Mouse (Mus musculus): Measurements from ENCODE around the gene Coa3. TPM values are rescaled to one million over a fixed set of nuclear protein-coding genes. Genes with fewer than 3 reads are reported as not detected.
A peak's percentile ranks its signal among the peaks of the same experiment; 100 is the strongest.

Coa3 gene
- polyA plus RNA-seq, 1 experiment from 2014 or later: 185 TPM

- peaks cover 25% of the 10 kb centered on the region for H3K36me3 ChIP-seq
- H3K27me3 ChIP-seq: no peaks in the 10 kb centered on the region
- H3K27ac ChIP-seq: peak overlapping the region; percentile 89
- peak overlapping the region; percentile 73 for H3K4me2 ChIP-seq
- peaks cover 51% of the 10 kb centered on the region for H3K4me1 ChIP-seq
- peak; percentile 30 for ATAC-seq (replicated peaks; ENCODE audit: low FRiP score)
- H3K9me3 ChIP-seq (replicated peaks): no peaks in the 10 kb centered on the region
- WGBS: 36% methylated on average over 12 of the region's 12 CpGs
- peak overlapping the region; percentile 74; the same call in 1 of the 2 replicates for H3K9ac ChIP-seq
- peak overlapping the region; percentile 72 for H3K4me3 ChIP-seq (replicated peaks)
Measured at GRCm38 (mm10) chr11:101277381-101278222, 1.3 kb downstream of the Coa3 start.

- Histone ChIP-seq H3K36me3 (peaks cover 28% of the 10 kb centered on the region), H3K9me3 (replicated peaks) (no peaks in the 10 kb centered on the region), H3K9ac (0 out of 2 replicates have a peak overlapping the region, but pooled peaks have one; percentile 24), H3K4me3 (replicated peaks) (peak overlapping the region; percentile 72), H3K27me3 (no peaks in the 10 kb centered on the region), H3K27ac (peak overlapping the region; percentile 89), H3K4me2 (peak overlapping the region; percentile 73), H3K4me1 (peaks cover 50% of the 10 kb centered on the region)
- WGBS: 37% methylated on average over 27 of the region's 27 CpGs
- ATAC-seq (replicated peaks; ENCODE audit: low FRiP score): no peak
Measured at GRCm38 (mm10) chr11:101276319-101277070, 2.4 kb downstream of the Coa3 start.

GRCm38 (mm10) chr11:101275309-101275708 lies 3.6 kb downstream of the Coa3 start:
- Histone ChIP-seq H3K4me2 (no peak overlapping the region), H3K9ac (no peak overlapping the region), H3K27me3 (no peaks in the 10 kb centered on the region), H3K4me1 (peaks cover 41% of the 10 kb centered on the region), H3K9me3 (replicated peaks) (no peaks in the 10 kb centered on the region), H3K27ac (no peak overlapping the region), H3K4me3 (replicated peaks) (no peak overlapping the region), H3K36me3 (peaks cover 31% of the 10 kb centered on the region)
- no peak for ATAC-seq (replicated peaks; ENCODE audit: low FRiP score)
- WGBS: 79% methylated on average over 4 of the region's 4 CpGs

- no peaks in the 10 kb centered on the region for H3K27me3 ChIP-seq
- 85% methylated on average over 3 of the region's 3 CpGs for WGBS
Measured at GRCm38 (mm10) chr11:101272446-101272845, 6.5 kb downstream of the Coa3 start.

GRCm38 (mm10) chr11:101269577-101270116 lies 9.3 kb downstream of the Coa3 start:
- Histone ChIP-seq H3K4me1 (peaks cover 26% of the 10 kb centered on the region), H3K9me3 (replicated peaks) (no peaks in the 10 kb centered on the region), H3K4me2 (0 out of 2 replicates have a peak overlapping the region, but pooled peaks have one; percentile 14), H3K36me3 (peaks cover 25% of the 10 kb centered on the region), H3K27me3 (peaks cover 18% of the 10 kb centered on the region), H3K9ac (no peak overlapping the region), H3K4me3 (replicated peaks) (no peak overlapping the region), H3K27ac (no peak overlapping the region)
- ATAC-seq (replicated peaks; ENCODE audit: low FRiP score): no peak; the same call in 1 of the 2 replicates
- WGBS: 13% methylated on average over 10 of the region's 10 CpGs

More at GRCm38 (mm10) chr11:101272446-101272845, 6.5 kb downstream of the Coa3 start:
- H3K27ac ChIP-seq: no peak overlapping the region
- peaks cover 37% of the 10 kb centered on the region for H3K36me3 ChIP-seq
- no peak for ATAC-seq (replicated peaks; ENCODE audit: low FRiP score)
- H3K4me3 ChIP-seq (replicated peaks): no peak overlapping the region
- no peak overlapping the region for H3K9ac ChIP-seq
- peaks cover 35% of the 10 kb centered on the region for H3K4me1 ChIP-seq
- H3K9me3 ChIP-seq (replicated peaks): no peaks in the 10 kb centered on the region
- H3K4me2 ChIP-seq: no peak overlapping the region

GRCm38 (mm10) chr11:101265906-101266305 lies 13.0 kb downstream of the Coa3 start:
- Histone ChIP-seq H3K9ac (no peak overlapping the region), H3K4me3 (replicated peaks) (no peak overlapping the region), H3K9me3 (replicated peaks) (no peaks in the 10 kb centered on the region), H3K4me2 (no peak overlapping the region), H3K27ac (no peak overlapping the region), H3K27me3 (peaks cover 37% of the 10 kb centered on the region), H3K36me3 (peaks cover 10% of the 10 kb centered on the region; the same call in 1 of the 2 replicates), H3K4me1 (peaks cover 60% of the 10 kb centered on the region)
- 50% methylated on average over 6 of the region's 6 CpGs for WGBS
- ATAC-seq (replicated peaks; ENCODE audit: low FRiP score): no peak

- peak overlapping the region; percentile 64 for H3K4me2 ChIP-seq
- H3K4me1 ChIP-seq: peaks cover 65% of the 10 kb centered on the region
- H3K27me3 ChIP-seq: peaks cover 37% of the 10 kb centered on the region
- no peak for ATAC-seq (replicated peaks; ENCODE audit: low FRiP score)
- no peaks in the 10 kb centered on the region for H3K9me3 ChIP-seq (replicated peaks)
- peaks cover 10% of the 10 kb centered on the region; the same call in 1 of the 2 replicates for H3K36me3 ChIP-seq
- H3K27ac ChIP-seq: no peak overlapping the region
- 7% methylated on average over 31 of the region's 31 CpGs for WGBS
- peak overlapping the region; percentile 15; the same call in 1 of the 2 replicates for H3K9ac ChIP-seq
- peak overlapping the region; percentile 39 for H3K4me3 ChIP-seq (replicated peaks)
Measured at GRCm38 (mm10) chr11:101264954-101265471, 13.9 kb downstream of the Coa3 start.

GRCm38 (mm10) chr11:101263989-101264280 lies 15.0 kb downstream of the Coa3 start:
- Histone ChIP-seq H3K27ac (no peak overlapping the region), H3K4me3 (replicated peaks) (no peak overlapping the region), H3K9me3 (replicated peaks) (no peaks in the 10 kb centered on the region), H3K4me1 (peaks cover 65% of the 10 kb centered on the region), H3K27me3 (peaks cover 37% of the 10 kb centered on the region), H3K4me2 (peak overlapping the region; percentile 93; the same call in 1 of the 2 replicates), H3K36me3 (peaks cover 10% of the 10 kb centered on the region; the same call in 1 of the 2 replicates), H3K9ac (no peak overlapping the region)
- ATAC-seq (replicated peaks; ENCODE audit: low FRiP score): no peak
- 41% methylated on average over 3 of the region's 3 CpGs for WGBS

GRCm38 (mm10) chr11:101263138-101263988 lies 15.6 kb downstream of the Coa3 start:
- no peak overlapping the region for H3K27ac ChIP-seq
- no peak overlapping the region for H3K9ac ChIP-seq
- no peaks in the 10 kb centered on the region for H3K9me3 ChIP-seq (replicated peaks)
- WGBS: 18% methylated on average over 32 of the region's 32 CpGs
- H3K27me3 ChIP-seq: peaks cover 37% of the 10 kb centered on the region
- peak overlapping the region; percentile 68; the same call in 1 of the 2 replicates for H3K4me3 ChIP-seq (replicated peaks)
- H3K4me2 ChIP-seq: peak overlapping the region; percentile 93
- H3K4me1 ChIP-seq: peaks cover 69% of the 10 kb centered on the region
- peaks cover 10% of the 10 kb centered on the region; the same call in 1 of the 2 replicates for H3K36me3 ChIP-seq
- no peak for ATAC-seq (replicated peaks; ENCODE audit: low FRiP score)

- peak overlapping the region; percentile 47 for H3K9ac ChIP-seq
- peaks cover 77% of the 10 kb centered on the region for H3K4me1 ChIP-seq
- WGBS: 3% methylated on average over 24 of the region's 24 CpGs
Measured at GRCm38 (mm10) chr11:101262272-101262967, 16.5 kb downstream of the Coa3 start.

More at GRCm38 (mm10) chr11:101262272-101262967, 16.5 kb downstream of the Coa3 start:
- H3K27ac ChIP-seq: no peak overlapping the region
- peak overlapping the region; percentile 93 for H3K4me2 ChIP-seq
- peaks cover 37% of the 10 kb centered on the region for H3K27me3 ChIP-seq
- no peaks in the 10 kb centered on the region for H3K9me3 ChIP-seq (replicated peaks)
- peaks cover 12% of the 10 kb centered on the region for H3K36me3 ChIP-seq
- H3K4me3 ChIP-seq (replicated peaks): peak overlapping the region; percentile 68
- no peak for ATAC-seq (replicated peaks; ENCODE audit: low FRiP score)
